Mouse (Mus musculus) kidney, postnatal 25 days (tissue): ENCODE results near the gene Sema3f.
A peak's percentile ranks its signal among the peaks of the same experiment; 100 is the strongest.

ENCODE experiments used
- DNase-seq, 2 experiments: peaks; one replicate each; pipeline ENCODE4 v3.0.0; 2021; ENCODE audit warnings: mixed read lengths in 2 of 2

The Sema3f gene

DNA sequence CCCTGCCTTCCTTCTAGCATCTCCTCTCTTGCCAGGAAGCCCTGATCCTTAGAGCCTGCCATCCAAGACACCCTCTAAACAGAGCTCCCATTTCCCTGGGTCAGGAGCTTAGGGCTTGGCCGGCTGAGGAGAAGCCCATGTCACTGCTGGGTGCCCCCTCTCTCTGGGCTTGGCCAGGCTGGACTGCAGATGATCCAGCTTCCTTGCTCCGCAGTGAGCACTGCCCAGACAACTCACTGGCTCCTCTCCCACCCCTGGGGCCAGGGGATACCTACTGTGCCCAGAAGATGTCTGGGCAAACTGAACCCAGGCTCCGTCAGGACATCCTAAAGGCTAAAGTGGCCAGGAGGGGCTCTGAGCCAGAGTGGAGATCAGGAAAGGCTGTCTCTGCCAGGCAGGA lies 50.3 kb downstream of the Sema3f start:
- DNase-seq, result no peak

DNA sequence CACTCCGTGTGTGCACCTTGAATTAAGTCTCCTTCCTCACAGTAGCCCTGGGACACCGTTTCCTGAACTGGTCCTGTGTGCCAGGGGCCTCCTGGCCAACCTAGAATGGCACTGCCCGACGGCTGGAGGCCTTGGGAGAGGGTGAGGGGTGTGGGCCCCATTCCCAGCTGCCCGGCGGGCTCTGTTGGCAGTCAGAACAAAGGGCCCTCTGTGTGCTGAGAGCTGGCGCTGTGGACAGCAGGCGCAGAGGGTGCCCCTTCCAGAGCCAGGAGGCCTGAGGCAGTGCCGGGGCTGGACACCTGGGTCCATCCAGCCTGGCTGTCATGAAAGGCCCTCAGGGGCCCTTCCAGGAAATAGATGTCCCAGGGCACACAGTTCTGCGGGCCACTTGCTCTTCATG lies 50.7 kb downstream of the Sema3f start:
- DNase-seq, result no peak

DNA sequence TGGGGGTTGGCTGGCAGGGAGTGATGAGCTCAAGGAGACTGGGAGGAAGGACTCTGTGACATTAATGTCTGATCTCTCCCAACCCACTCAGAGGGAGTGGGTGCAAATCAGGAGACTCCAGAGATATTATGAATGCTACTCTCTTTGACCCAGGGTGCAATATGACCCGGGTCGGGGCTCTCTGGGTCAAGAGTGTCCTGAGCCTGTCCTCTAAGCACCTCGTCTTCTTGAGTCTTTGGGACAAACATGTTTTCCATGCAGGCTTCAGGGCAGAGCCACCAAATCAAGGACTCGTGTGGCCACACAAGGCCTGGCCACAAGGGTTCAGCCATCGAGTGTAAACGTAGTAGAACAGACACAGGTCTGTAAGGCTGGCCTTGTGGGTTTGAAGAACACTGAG lies 52.2 kb downstream of the Sema3f start:
- no peak for DNase-seq

DNA sequence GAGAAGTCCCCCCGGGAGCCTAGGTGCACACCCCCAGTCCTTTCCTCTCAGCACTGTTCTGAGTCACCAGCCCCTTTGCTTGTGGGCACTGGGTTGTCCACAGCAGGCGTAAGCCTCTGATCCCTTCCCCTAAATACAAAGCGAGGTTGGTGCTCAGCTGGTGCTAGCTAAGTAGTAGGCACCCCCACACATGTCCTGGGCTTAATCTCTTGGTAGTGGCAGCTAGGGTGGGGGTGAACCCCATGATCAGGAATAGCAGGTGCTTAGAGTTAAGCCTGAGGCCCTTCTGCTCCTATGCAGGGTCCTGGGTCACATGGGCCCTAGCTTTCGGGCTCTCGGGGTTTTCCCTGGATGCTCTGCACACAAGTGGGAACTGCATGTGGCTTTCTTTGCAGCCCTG lies 53.1 kb downstream of the Sema3f start:
- no peak for DNase-seq

DNA sequence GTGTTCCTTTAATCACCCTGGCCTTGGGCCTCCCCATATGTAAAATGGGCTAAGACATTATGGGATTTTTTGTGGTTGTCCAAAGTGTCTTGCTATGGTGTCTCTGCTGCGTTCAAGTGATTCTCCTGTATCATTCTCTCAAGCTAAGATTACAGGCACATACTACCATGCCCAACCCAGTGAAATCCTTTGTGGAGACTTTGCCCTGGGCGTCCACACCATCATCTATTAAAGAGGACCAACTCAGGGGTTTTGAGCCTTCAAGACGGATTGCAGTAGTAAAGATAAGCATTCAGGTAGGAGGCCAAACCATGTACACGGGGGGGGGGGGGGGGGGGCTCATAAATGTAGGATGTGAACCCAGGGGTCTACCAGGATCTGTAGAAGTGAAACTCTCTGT lies 55.7 kb downstream of the Sema3f start:
- DNase-seq, result no peak

DNA sequence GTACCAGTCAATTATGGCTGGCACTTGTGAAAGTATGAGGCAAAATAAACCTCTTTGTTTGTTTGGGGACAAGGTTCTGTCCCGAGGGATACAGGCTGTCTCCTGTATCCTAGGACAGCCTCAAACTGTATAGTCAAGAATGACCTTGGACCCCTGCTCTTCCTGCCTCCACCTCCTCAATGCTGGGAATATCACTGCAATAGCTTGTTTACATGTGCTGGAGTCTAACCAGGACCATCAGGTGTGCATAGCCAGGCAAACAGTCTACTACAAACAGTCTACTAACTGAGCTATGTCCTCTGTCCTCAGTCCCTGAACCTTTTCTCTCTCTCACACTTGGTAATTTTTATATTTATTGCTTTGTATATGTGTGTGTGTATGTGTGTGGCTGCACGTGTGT lies 56.8 kb downstream of the Sema3f start:
- DNase-seq, result no peak

DNA sequence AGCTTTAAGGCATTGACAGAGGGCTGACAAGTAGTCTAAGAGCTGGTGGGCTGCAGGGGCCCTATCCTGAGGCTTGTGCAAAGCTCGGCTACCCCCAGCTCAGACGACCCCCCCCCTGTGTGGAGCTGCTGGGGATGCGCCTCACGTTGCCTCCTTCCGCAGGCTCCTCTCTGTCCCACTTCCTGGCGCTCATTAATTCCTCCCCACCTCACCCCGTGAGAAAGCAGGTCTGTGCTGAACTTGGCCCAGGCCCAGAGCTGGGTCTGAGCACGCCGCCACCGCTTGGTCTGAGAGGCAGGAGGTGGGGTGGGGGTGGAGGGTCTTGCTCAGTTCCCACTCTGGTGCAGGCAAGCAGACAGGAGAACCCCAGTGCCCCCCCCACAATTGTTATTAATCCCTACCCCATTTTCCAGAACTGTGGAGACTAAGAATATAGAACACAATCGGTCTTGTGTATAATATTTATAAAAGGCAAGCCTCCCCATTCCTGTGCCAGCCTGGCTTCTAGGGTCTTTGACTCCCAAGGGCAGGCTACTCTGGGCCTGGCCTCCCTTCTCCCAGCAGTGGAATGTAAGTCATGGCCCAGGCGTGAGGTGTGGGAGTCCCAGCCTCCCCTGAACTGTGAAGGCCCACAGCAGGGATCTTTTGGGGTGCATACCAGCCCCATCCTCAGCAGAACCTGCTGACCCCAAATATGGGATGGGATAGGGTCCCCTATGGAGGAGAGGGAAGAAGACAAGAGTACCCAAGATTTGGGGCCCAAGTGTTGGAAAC lies 59.4 kb downstream of the Sema3f start:
- no peak for DNase-seq

DNA sequence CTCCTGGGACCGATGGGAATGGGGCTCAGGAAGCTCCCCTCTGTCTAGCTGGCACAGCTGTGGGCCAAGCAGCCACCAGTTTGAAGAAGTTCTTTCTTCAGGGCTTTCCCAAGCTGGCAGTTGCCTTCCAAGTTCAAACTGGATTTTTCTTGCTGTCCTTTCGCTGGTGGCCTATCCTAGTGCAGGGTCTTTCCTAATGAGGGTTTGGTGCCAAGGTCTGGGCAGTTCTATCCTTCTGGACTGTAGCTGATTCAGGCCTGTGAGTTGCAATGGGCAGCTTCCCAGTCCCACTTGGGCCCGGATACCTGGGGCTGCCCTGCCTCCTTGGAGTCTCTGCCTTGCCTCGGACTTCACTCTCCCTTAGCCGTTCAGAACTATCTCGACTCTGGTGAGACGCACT lies 60.0 kb downstream of the Sema3f start:
- no peak for DNase-seq

DNA sequence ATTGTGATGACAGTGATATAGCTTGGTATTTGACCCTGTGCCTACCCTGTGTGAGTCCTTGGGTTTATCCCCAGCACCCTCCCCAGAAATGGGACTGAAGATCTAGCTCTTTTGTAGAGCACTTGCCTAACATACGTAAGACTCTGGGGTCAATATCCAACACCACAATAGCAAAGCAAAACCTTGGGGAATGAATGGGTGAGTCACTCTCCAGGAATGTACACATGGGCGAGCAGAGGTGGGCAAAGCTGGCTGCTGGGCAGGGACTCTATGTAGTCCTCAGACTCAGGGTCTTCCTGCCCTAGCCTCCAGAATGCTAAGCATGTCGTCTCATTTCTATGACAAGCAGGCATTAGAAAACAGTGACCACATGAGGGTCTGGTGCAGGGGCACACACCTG lies 61.5 kb downstream of the Sema3f start:
- DNase-seq, result no peak

DNA sequence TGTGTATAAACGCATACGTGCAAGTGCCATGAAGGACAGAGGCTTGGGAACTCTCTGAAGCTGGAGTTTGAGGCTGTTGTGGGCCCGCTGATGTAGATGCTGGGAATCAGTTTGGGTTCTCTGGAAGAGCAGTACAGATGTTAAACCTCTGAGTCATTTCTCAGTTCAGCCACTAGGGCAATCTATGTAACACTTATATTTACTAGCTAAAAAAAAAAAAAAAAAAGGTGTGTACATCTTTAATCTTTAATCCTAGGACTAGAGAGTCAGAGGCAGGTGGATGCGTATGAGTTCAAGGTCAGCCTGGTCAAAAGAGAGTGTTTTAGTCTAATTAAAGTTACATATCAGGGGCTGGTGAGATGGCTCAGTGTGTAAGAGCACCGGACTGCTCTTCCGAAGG lies 63.3 kb downstream of the Sema3f start:
- no peak for DNase-seq

DNA sequence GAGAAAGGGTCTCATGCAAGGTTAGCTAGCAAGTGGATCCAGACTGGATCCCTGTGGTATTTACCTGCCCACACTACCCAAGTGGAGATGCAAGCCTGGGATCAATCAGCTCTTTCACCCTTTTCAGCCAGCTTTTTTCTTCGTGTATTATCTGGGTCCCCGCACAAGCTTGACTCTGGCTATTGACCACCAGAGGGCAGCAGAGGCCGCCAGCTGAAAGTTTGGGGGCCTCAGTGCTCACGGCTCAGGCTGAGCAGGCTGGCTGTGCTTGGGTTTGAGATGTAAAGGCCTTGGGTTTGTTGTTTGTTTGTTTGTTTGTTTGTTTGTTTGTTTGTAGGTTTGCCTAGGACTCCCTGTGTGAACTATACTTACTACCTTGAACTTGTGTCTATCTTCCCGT lies 64.7 kb downstream of the Sema3f start:
- DNase-seq, result peak; percentile 79 to 87

DNA sequence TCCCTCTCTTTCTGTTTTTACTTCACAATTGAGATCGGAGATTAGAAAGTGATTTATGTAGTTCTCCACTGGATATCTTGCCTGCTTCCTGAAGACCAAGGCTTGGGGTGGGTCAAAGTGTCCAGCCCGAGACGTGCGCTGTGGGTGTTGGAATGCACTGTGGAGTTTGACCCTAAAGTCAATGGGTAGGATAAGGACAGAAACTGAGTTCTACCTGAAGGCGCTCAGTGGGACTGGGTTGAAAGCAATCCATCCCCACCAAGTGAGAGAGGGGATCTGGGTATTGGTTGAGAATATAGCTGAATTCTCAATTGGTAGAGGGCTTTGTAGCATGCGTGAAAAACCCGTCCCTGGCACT lies 65.1 kb downstream of the Sema3f start:
- DNase-seq, result peak; percentile 46 to 73

DNA sequence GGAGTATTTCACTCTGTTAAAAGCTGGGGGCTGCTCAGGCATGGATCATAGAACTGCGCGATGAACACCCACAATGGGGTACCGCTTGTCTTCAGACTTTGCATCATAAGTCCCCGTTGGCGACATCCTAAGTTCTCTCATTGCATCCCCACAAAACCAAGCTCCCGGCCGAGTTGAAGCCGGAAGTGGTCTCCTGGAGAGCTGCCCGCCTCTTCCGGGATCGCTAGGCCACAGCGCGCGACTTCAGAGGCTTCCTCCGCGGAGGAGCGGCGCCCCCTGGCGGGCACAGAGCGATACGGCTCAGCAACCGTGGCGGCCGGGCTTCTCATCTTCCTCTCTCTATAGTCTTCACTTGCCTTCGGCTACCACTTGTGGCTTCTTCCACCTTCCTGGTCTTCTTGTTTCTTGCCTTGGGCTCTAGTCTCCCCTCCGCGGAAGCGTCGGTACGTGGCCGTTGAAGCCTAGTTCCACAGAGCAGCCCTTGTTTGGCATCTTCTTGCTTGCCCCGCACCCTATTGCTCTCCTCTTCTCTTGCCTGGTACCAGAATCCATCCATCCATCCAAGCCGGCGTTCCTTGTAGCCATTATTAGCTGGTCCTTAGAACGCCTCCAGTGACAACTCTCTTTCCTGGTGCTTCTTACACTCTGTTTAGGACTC lies 65.7 kb downstream of the Sema3f start:
- DNase-seq, result peak; percentile 93 to 94

DNA sequence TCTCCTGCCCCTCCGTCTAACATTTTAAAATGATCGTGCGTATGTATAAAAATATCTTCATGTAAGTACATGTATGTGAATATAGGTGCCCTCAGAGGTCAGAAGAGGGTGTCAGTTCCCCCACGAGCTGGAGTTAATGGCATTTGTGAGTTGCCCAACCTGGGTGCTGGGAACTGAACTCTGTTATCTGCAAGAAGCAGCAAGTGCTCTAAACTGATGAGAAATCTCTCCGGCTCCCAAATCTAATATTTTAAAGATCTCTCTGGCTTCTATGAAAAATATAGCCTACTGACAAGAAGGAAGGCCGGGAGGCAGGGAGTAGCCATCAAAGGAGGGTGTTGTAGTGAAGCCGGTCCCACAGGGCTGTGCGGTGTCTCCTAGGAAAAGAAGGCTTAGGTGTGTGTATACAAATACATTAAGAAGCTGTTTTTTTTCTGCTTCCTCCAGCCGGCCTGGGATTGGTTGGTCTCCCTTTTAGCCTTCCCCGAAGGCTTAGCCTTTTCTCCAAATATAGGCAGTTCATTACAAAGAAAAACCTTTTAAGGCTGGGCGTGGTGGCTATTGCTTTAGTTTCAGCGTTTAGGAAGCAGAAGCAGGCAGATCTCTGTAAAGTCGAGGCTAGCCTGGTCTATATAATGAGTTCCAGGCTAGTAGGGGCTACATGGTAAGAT lies 66.6 kb downstream of the Sema3f start:
- DNase-seq, result no peak

DNA sequence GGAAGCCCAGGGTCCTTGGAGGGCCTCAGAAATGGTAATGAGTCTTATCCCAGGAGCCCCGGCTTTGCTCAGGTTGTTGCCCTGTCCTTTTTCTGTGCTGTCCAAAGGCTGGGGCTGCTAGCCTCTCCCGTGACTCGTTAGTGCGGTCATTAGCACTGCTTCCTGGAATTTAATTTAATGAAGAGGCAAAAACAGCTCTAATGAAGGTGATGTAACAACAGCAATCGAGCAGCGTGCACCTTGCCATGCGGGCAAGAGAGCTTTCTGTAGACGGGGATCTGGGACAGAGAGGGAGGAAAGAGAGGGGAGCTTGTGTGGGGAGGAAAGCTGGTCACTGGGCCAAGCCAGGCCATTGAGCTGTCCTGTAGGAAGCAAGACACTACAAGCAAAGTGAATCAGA lies 68.6 kb downstream of the Sema3f start:
- DNase-seq, result peak in 1 of 2 experiments; percentile 46

DNA sequence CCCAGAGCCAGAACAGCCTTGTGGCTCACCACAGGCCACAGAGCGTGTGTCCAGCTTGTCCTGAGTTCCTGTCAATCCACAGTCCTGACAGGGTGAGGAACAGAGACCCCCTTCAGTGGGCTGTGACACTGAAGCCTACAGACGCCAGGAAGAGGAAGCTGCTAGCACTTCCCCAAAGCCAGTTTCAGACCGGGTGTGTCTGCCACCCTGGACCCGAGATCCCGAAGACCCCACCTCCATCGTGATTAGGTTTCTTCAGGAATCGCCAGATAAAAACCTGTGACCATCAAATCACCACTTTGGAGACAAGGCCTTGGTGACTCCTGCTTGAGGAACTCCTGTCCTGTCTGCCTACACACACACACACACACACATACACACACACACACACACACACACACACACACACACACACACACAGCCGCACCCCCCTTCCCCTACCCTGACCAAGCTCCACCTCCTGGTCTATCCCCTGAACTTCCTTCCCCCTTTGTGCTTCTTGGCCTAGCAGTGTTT lies 70.0 kb downstream of the Sema3f start:
- no peak for DNase-seq

DNA sequence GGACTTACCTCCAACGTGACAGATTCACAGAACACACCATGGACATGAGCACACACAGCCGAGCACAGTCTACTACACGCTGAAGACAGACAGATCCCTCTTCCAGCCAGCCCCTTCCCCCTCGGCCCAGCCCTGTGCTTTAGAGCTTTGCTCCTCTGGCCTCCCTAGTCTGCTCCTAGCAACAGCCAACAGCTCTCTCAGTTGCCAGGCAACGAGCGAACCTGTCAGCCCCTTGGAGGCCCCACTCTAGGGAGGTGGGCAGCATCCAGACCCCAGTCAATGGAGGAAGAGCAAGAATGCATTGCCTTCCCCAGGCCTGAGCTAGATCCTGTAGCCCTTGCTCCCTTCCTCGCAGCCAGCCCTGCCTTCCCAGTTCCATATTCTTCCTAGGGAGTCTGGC lies 73.2 kb downstream of the Sema3f start:
- DNase-seq, result no peak

DNA sequence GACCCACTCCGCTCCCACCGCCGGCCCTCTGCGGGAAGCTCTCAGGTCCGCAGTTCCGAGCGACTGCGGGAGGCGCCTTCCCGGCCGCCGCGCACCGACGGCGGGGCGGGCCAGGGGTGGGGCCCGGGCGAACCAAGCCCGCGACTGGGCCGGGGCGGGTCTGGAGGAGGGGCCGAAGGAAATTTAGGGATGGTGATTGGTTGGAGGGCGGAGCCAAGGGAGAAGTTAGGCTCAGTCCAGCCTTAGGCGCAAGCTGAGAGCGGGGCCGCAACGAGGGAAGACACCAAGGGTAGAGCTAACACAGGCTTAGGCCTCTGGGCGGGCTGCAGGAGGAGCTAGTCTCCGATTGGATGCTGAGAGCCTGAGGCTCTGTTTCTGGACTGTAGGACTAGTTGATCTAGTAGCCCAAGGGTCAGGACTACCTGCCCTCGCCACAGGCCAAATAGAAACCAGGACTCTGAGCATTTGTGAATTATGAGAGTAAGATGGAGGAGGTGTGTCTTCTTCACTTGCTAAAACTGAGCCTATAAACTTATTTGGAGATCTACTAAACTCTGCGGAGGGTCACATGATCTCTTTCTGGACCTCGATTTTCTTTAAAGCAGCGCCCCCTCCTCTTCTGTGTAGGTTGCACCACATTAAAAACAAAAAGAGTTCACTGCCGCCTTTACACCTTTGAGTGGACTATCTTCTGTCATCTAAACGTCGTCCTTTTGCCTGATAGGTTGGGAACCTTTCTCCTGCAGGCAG lies 74.8 kb downstream of the Sema3f start, which contains the start of gene Gnai2:
Gnai2 (minus strand) TSS at position 89 of the 750 bp plus-strand sequence.
- peak; percentile 97 to 99 for DNase-seq

DNA sequence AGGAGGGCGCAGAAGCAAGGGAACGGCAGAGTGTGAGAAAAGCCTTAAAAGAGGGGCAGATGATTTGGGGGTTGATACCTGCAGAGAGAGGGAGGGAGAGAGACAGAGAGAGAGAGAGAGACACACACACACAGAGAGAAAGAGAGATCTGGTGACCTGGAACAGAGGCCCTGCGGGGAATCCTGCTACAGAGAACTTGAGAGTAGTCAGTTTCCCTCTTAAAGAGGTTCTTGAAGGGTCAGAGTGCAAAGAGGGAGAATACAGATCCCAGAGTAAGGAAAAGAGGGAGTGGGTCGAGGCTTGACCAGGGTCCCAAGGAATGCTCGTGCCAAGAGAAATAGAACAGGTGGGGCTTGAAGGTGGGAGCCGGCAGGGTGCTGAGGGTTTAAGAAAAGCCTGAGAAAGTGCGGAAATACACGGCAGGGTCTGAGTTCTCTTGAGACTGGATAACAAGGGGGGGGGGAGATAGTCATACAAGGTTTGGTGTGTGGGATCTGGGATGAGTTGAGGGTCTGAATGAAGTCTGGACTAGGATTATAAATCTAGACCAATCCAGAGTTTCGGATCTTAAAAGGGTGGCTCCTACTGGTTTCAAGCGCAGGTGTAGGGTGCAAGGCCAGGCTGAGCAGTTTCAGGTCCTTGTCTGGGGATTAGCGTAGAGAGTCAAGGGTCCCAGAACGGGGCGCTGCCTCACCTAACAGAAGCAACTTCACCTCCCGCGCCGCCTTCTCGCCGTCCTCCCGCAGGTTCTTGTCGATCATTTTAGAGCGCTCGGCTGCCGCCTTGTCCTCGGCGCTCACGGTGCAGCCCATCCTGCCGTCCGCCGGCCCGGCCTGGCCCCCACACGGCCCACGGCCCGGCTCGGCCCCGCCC lies 75.6 kb downstream of the Sema3f start:
- DNase-seq, result no peak

DNA sequence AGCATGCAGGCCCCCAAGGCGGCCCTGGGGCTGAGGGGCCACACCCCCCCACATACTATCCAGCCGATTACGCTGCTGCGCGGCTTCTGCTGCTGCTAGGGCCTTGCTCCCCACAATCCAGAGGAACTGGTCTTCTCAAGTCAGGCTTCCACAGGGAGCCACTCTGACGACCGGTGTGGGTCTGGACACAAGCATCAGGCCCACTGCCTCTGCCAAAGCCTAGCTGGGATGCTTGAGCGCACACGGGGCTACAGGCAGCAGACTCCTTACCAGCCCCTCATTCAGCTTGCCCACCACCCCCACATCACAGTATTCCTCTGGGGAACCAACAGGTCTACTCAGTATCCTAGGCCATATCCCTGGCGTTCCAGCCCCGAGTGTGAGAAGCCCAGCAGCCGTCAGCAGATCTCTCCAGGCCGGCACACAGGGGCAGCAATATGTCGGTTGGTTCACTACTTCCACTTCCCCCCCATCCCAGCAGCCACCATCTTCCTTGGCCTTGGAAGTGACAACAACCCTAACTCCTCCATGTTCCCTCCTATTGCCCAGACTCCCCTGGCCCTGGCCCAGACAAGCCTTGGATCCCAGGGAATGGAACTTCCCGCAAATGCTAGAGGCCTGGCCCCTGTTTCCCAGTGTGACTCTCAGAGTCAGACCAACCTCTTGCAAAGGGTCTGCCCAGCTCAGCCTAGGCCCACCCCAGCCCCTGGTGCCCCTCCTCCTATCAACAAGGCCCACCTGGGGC lies 76.4 kb downstream of the Sema3f start:
- peak; percentile 27 to 63 for DNase-seq

DNA sequence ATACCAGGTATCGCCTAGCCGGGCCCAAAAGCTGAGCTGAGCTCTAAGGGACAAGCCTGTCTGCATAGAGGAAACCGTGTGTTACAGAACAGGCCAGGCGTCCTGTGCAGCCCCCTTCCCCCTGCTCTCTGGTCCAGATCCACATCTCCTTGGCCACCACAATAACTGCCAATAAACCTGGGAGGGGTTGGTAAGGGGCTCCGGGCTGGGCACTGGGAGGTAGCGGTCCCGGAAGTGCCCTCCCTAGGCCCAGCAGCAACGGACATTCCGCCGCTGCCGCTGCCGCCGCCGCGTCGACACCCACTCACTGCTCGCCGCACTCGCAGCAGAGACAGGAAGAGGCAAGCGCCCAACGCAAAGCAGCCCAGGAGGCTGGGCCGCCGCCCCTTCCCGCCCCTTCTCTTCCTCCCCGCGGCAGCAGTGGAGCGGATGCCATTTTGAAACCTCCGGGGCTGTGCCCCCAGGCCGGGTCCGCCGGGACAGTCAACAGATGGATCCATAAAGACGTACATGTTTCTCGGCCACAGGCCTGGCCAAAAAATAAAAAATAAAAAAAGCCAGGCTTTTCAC lies 77.1 kb downstream of the Sema3f start:
- peak; percentile 79 to 91 for DNase-seq
